Mouse (Mus musculus) embryonic facial prominence, embryonic 10.5 days (tissue): ENCODE data around the gene Abhd15. TPM values are rescaled to one million over a fixed set of nuclear protein-coding genes. Genes with fewer than 3 reads are reported as not detected.
A peak's percentile ranks its signal among the peaks of the same experiment; 100 is the strongest.

Source experiments
- DNase-seq: peaks from one replicate; pipeline ENCODE4 v3.0.0-alpha.2; 2017; ENCODE audit warnings: low spot score
- H3K27ac ChIP-seq: fragments of 300-500 bp; sonication (generic); replicated peaks from 2 replicates; pipeline ENCODE4 v1.5.1; 2016; ENCODE audit warnings: mild to moderate bottlenecking
- H3K27me3 ChIP-seq: fragments of 300-500 bp; sonication (generic); replicated peaks from 2 replicates; pipeline ENCODE4 v1.6.1; 2016; ENCODE audit warnings: low read depth, mild to moderate bottlenecking; ENCODE audit not compliant: poor library complexity, severe bottlenecking
- H3K36me3 ChIP-seq: fragments of 300-500 bp; sonication (generic); replicated peaks from 2 replicates; pipeline ENCODE4 v1.6.1; 2016; ENCODE audit warnings: mild to moderate bottlenecking, moderate library complexity
- H3K4me1 ChIP-seq: fragments of 300-500 bp; sonication (generic); 2 replicates; pipeline ENCODE4 v1.6.1; 2016
- H3K4me3 ChIP-seq: fragments of 300-500 bp; sonication (generic); 2 replicates; pipeline ENCODE4 v1.5.1; 2016; ENCODE audit warnings: mild to moderate bottlenecking, moderate library complexity
- H3K9me3 ChIP-seq: fragments of 300-500 bp; sonication (generic); 2 replicates; pipeline ENCODE4 v1.6.1; 2016; ENCODE audit warnings: mild to moderate bottlenecking
- WGBS: fragments of 180-500 bp; shearing (Covaris S2); methylation state at CpG from one replicate; pipeline ENCODE4 v1.1.7; 2016; 5-methylcytosine and 5-hydroxymethylcytosine counted together
- polyA plus RNA-seq: library from polyadenylated mRNA; unstranded; fragments of >200 nt; fragmentation: Nextera tagmentation; extraction: Ambion mirVana; gene quantifications from 2 replicates; pipeline ENCODE4 v1.2.1, GENCODE M21; 2016

Abhd15 gene
- polyA plus RNA-seq, 1 experiment from 2014 or later, result 5.8 TPM

DNA sequence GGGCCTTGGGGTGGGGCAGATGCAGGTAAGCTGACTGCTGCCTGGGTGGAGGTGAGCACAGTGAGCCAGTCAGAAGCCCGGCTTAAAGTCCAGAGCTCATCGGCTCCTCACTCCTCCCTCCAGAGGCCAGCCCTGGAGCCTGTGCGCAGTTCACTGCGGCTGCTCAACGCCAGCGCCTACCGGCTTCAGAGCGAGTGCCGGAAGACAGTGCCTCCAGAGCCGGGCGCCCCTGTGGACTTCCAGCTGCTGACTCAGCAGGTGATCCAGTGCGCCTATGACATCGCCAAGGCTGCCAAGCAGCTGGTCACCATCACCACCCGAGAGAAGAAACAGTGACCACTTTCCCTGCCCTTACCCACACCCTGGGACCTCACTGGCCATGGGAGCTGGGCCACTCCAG is 8.6 kb upstream of the Abhd15 start:
- DNase-seq, result no peak
- Histone ChIP-seq H3K9me3 (no peaks in the 10 kb centered on the region), H3K27ac (no peak overlapping the region; the same call in 1 of the 2 replicates), H3K27me3 (no peaks in the 10 kb centered on the region), H3K36me3 (peaks cover 89% of the 10 kb centered on the region), H3K4me1 (peaks cover 24% of the 10 kb centered on the region), H3K4me3 (no peak overlapping the region)
- WGBS, result 88% methylated on average over 14 of the region's 14 CpGs

- 88% methylated on average over 6 of the region's 6 CpGs for WGBS
- H3K4me1 ChIP-seq, result peaks cover 26% of the 10 kb centered on the region
- H3K4me3 ChIP-seq, result no peak overlapping the region
- H3K27ac ChIP-seq, result no peak overlapping the region; the same call in 1 of the 2 replicates
- no peaks in the 10 kb centered on the region for H3K9me3 ChIP-seq
- peaks cover 83% of the 10 kb centered on the region for H3K36me3 ChIP-seq
- DNase-seq, result no peak
- H3K27me3 ChIP-seq, result no peaks in the 10 kb centered on the region
These were observed 8.0 kb upstream of the Abhd15 start for GRCm38 (mm10) chr11:77506941-77507340.

GRCm38 (mm10) chr11:77507426-77507825 is 7.5 kb upstream of the Abhd15 start:
- H3K27ac ChIP-seq, result no peak overlapping the region
- WGBS, result 74% methylated on average over 4 of the region's 4 CpGs
- H3K4me1 ChIP-seq, result peaks cover 30% of the 10 kb centered on the region
- peaks cover 78% of the 10 kb centered on the region for H3K36me3 ChIP-seq
- H3K4me3 ChIP-seq, result no peak overlapping the region
- H3K9me3 ChIP-seq, result no peaks in the 10 kb centered on the region
- DNase-seq, result peak; percentile 13
- H3K27me3 ChIP-seq, result no peaks in the 10 kb centered on the region

DNA sequence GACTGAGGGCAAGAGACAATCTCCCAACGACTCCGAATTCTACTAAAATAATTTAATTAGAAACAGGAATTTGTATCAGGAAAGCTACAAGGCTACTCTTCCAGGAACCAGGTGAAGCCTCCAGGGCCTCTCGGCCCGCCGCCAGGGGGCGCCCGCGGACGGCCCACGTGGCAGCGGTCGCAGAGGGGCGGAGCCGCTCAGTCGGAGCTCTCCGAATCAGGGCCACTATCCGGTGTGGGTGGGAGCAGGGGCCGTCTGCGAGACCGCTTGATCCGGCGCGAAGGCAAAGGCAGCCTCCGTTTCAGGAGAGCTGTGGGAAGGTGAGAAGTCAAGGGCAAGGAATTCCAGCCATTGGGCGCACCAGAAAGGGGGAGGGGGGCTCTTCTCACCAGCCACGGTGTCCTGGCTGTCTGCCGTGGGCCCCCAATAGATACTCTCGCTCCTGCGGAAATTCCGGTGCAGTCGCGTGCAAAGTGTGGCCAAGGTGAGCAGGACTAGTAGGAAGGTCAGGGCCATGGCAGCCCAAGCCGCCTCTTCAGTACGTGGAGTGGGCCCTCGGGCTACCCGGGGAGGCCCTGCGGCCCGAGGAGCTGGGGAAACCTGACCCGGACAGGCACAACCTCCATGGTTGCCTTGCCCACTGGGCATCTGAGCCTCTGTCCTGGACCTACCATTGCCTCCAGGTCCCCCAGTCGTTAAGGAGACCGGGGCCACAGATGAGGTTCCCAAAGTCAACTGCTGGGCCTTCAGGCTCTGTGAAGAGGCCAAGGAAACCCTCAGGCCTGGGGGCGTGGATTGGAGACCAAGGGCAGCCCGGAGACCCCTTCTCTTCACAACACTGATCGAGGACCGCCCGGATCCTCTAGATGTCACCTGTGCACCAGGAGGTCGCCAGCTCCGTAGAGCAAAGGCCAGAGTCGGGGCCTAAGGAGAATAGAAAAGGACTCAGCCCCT is 6.6 kb upstream of the Abhd15 start:
- H3K27ac ChIP-seq, result peak overlapping the region; percentile 73
- H3K9me3 ChIP-seq, result no peaks in the 10 kb centered on the region
- H3K4me3 ChIP-seq, result peak overlapping the region; percentile 52
- H3K4me1 ChIP-seq, result peaks cover 33% of the 10 kb centered on the region
- 19% methylated on average over 49 of the region's 49 CpGs for WGBS
- peaks cover 69% of the 10 kb centered on the region for H3K36me3 ChIP-seq
- peak; percentile 90 for DNase-seq
- H3K27me3 ChIP-seq, result no peaks in the 10 kb centered on the region

DNA sequence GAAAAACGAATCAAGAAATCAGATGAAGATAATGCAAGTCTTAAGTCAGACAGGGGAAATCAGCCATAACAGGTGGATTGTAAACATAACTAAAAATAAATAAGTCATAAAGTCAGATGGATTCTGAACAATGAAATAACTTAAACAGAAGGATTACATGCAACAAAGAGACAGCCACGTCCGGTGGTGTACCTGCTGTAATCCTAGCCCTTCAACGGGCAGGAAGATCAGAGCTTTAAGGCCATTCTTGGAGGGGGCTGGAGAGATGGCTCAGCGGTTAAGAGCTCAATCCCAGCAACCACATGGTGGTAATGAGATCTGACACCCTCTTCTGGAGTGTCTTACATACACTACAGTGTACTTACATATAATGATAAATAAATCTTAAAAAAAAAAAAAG is 3.6 kb upstream of the Abhd15 start:
- H3K9me3 ChIP-seq, result no peaks in the 10 kb centered on the region
- no peak for DNase-seq
- peaks cover 26% of the 10 kb centered on the region for H3K27me3 ChIP-seq
- H3K4me1 ChIP-seq, result peaks cover 60% of the 10 kb centered on the region
- 78% methylated on average over 5 of the region's 5 CpGs for WGBS
- no peak overlapping the region for H3K4me3 ChIP-seq
- H3K27ac ChIP-seq, result no peak overlapping the region
- peaks cover 39% of the 10 kb centered on the region for H3K36me3 ChIP-seq

GRCm38 (mm10) chr11:77512891-77513810 is 1.8 kb upstream of the Abhd15 start:
- Histone ChIP-seq H3K36me3 (peaks cover 24% of the 10 kb centered on the region), H3K9me3 (no peaks in the 10 kb centered on the region), H3K27me3 (peaks cover 35% of the 10 kb centered on the region), H3K27ac (peak overlapping the region; percentile 87), H3K4me3 (peak overlapping the region; percentile 69), H3K4me1 (peaks cover 67% of the 10 kb centered on the region)
- DNase-seq, result peak; percentile 97
- WGBS, result under 1% methylated on average over 84 of the region's 84 CpGs

DNA sequence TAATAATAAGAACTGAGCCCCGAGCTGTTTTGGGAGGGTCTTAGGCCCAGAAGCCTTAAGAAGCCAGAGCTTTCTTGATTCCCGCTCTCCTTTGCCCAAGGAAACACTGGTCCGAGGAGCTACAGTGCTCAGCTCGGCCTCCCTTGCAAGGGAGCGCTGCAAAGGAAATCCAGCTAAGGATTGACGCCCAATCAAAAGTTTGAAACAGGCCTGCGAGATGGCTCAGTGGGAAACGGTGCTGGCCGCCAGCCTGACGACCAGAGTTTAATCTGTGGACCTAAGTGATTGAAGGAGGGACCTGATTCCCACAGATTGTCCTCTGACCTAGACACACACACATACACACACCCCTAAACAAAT is 1.1 kb upstream of the Abhd15 start:
- peaks cover 41% of the 10 kb centered on the region for H3K27me3 ChIP-seq
- DNase-seq, result no peak
- WGBS, result 3% methylated on average over 10 of the region's 10 CpGs
- no peaks in the 10 kb centered on the region for H3K9me3 ChIP-seq
- peaks cover 19% of the 10 kb centered on the region for H3K36me3 ChIP-seq
- H3K4me3 ChIP-seq, result peak overlapping the region; percentile 69
- H3K4me1 ChIP-seq, result peaks cover 65% of the 10 kb centered on the region
- peak overlapping the region; percentile 57; the same call in 1 of the 2 replicates for H3K27ac ChIP-seq

DNA sequence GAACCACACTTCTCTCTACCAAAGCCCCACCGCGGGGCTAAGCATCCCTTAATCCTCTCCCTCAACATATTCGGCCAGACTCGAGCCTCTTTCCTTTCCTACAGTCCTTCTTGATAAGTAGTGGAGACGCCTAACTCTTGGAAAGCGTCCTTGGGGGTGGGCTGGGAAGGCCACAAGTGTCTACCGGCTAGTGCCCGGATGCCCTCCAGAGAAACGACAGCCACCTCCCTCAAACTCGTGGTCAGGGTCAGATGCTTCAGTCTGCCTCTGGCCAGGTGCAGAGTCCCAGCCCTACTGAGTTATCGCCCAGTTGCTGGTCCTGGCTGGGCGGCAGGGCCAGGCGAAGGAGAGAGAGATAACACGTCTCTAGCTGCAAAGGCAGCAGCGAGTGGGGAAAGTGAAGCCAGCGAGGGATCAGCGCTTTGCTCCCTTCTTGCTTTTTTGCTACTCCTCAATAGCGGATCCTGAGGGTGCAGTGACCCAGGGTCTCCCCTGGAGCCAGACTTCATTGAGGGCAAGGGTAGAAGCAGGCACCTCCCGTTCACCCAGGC is 565 bp upstream of the Abhd15 start:
- H3K36me3 ChIP-seq, result peaks cover 14% of the 10 kb centered on the region
- no peaks in the 10 kb centered on the region for H3K9me3 ChIP-seq
- peak overlapping the region; percentile 69 for H3K27ac ChIP-seq
- peak overlapping the region; percentile 69 for H3K4me3 ChIP-seq
- WGBS, result 3% methylated on average over 19 of the region's 19 CpGs
- peaks cover 68% of the 10 kb centered on the region for H3K4me1 ChIP-seq
- DNase-seq, result no peak
- H3K27me3 ChIP-seq, result peaks cover 42% of the 10 kb centered on the region

GRCm38 (mm10) chr11:77515637-77516552 is 974 bp downstream of the Abhd15 start, which contains the start of gene Trp53i13:
Gene Trp53i13, minus strand, starts transcription at chr11:77515980.
- Histone ChIP-seq H3K4me1 (peaks cover 81% of the 10 kb centered on the region), H3K4me3 (peak within 1 kb of the TSS; percentile 69), H3K27ac (peak within 1 kb of the TSS; percentile 69), H3K36me3 (no peaks in the 10 kb centered on the region), H3K9me3 (no peaks in the 10 kb centered on the region), H3K27me3 (peaks cover 42% of the 10 kb centered on the region)
- WGBS, result 5% methylated on average over 39 of the region's 39 CpGs
- DNase-seq, result peak; percentile 52

DNA sequence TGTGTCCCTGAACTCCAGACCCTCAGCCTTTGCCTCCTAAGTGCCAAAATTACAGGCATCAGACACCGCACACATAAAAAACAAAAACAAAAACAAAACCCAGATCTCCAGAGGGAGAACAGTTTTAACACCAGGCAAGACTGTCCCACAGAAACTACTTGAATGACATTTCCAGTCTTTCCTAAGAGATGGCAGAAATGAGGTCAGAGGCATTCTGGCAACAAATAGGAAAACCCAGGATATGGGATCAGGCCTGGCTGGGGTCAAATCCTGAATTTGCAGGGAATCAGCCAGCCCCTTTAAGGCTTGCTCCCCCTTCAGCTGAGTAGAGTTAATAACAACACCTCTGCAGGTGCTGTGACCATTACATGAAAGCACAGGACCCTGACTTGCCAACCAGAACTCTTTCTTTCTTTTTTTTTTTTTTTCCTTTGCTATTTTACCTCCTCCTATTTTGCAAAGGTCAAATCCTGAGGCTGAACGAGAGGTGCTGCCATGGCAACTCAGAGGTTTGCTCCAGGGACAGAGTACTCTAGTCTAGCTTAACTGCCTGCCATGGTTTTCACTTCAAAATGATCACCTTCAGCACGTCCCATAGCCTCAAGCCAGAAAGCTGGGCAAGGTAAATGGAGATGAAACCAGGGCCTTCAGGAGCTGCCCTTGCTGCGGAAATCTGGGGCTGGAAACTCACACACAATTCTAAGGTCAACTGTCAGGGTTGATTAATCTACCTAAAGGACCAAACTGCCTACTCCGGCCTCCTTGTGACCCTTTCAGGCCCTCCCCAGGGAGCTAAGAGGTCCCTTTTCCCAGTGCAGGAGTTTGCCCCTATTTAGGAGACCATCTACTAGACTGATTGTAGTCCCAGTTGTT is 1.9 kb downstream of the Abhd15 start:
- Histone ChIP-seq H3K4me1 (peaks cover 79% of the 10 kb centered on the region), H3K27ac (no peak overlapping the region), H3K27me3 (peaks cover 42% of the 10 kb centered on the region), H3K36me3 (no peaks in the 10 kb centered on the region), H3K4me3 (0 out of 2 replicates have a peak overlapping the region, but pooled peaks have one; percentile 69), H3K9me3 (no peaks in the 10 kb centered on the region)
- WGBS, result 48% methylated on average over 5 of the region's 5 CpGs
- no peak for DNase-seq
